Mouse (Mus musculus): ENCODE results near the gene Gsta3.

Gene Gsta3

DNA sequence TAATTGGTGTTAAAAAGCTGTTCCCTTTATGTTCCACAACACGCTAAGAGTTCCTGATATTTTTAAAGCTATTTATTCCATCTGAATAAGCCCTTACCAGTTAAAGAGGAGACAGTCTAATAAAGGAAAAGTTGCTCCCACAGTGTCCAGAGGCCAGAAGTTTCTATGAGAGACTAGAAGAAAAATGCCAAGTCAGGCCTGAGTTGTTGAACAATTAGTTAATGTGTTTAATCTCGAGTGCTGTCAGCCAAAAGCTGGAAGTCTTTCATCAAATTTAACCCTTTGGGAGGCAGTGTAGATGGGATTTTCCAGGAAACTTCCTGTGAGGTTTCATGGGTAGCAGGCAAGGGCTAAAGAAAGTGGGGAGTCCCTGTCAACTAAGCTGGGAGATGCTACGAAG, 59.4 kb downstream of the Gsta3 start:
- ATAC-seq (ENCODE audit: low TSS enrichment) = no peak

DNA sequence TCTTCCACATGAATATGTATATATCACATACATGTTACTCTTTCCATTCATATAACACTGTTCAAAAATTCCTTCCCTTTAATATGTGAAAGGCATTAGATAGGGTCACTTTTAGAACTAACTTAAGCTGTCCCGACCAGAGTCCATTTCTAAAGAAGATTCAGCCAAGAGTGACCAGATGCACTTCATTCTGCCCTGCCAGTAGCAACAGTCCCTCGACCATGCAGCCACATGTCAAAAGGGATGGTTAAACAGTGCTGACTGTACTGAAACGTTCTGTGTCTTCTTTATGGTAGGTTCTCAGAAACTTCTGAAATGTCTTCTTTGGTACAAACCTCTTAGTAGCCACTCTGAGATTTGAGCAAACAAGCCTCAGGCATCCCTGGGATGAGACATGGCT, 61.3 kb downstream of the Gsta3 start:
- no peak for ATAC-seq (ENCODE audit: low TSS enrichment)

DNA sequence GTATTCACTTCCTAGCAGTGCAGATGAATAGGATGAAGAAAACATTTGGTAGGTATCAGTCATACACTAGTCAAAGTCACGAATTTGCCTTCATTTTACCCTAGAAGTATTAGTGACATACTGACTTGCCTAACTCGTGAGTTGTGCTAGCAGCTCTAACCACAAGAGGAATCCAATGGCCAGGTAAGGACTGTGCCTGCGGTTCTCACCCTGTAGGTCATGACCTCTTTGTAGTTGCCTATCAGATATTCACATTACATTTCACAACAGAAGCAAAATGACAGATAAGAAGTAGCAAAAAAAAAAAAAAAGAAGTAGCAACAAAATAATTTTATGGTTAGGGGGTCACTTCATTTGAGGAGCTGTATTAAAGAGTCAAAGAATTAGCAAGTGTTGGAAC, 63.8 kb downstream of the Gsta3 start:
- ATAC-seq (ENCODE audit: low TSS enrichment) = no peak

DNA sequence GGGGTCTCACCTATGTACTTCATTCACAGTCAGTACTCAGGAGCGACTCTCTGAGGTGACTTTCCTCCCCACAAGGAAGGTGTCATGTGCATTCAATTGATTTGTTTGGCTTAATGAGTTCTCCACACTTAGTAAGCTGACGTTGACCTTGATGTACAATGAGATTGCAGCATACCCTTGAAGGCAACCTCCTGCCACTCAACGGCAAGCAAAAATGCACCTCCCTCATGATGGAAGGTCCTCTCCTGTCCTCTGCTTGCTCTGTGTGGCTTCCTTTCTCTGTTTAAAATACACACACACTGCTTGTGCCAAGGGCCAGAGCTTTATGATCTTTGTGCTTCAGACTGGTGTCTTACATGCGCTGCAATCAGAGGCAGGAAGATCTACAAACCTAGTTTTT, 64.3 kb downstream of the Gsta3 start:
- ATAC-seq (ENCODE audit: low TSS enrichment) = no peak

DNA sequence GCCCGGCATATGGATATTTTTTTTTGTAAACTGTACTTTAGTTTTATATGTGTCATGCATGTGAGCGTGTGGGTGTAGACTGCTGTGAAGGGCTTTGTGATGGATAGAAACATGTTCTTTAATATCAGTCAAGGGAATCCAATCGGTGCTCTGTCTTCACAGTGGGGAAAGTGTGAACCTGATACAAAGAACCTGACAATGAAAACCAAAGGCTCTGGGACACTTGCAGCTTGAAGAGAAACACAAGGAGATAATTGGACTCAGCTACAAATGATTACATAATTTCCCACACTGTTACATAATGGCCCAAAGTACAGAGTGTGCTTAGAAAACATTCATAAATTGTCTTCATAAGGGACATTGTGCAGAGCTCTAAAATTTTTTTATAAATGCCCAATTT, 65.1 kb downstream of the Gsta3 start:
- peak; percentile 74 for ATAC-seq (ENCODE audit: low TSS enrichment)

DNA sequence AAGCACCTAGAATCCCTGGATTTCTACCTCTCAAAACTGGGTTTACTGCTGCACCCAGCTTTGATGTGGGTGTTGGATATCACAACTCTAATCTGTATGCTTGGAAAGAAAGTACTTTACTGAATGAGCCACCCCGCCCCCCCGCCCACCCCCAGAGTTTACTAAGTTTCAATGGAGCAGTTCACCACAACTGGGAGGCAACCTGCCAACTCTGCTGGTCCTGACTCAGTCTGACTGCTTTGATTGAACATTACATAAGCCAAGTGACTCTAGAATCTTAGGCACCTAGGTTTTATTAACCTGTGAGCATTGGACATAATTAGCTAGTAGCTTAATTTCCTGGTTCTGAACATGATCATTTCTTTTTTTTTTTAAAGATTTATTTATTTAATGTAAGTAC, 73.9 kb downstream of the Gsta3 start:
- ATAC-seq (ENCODE audit: low TSS enrichment) = no peak
